Mouse (Mus musculus) central nervous system, embryonic 14 days (tissue): Measurements from ENCODE around the gene 2210016L21Rik. TPM values are rescaled to one million over a fixed set of nuclear protein-coding genes. Genes with fewer than 3 reads are reported as not detected.

Experiments used
- polyA plus RNA-seq: library from polyadenylated mRNA; depleted of rRNA; stranded (reverse); fragments of >200 nt; gene quantifications from 2 replicates; pipeline ENCODE4 v1.2.3, GENCODE M21; 2012; rRNA removed

Gene 2210016L21Rik
- 76.5 and 77.6 TPM in 2 replicates for polyA plus RNA-seq

GRCm38 (mm10) chr5:114942074-114942765 is at the start of gene 2210016L21Rik:
Gene 2210016L21Rik (plus strand): TSS chr5:114942158.

GRCm38 (mm10) chr5:114896688-114897373 is 45.1 kb upstream of the 2210016L21Rik start, which contains the start of gene Oasl2:
Gene Oasl2 (plus strand): TSS chr5:114896936.

GRCm38 (mm10) chr5:114922998-114923473 is 18.9 kb upstream of the 2210016L21Rik start, which contains the start of gene Oasl1:
Gene Oasl1 (plus strand): TSS chr5:114923240.

GRCm38 (mm10) chr5:114970824-114971227 is 28.9 kb downstream of the 2210016L21Rik start, which contains the start of gene Hnf1a:
Gene Hnf1a (minus strand): TSS chr5:114971094.

Other genes starting within 250 kb of the 2210016L21Rik start
- 35.4 and 36.9 TPM in 2 replicates for gene Tchp, start 234.4 kb upstream of the 2210016L21Rik start, polyA plus RNA-seq
- 57.2 and 57.7 TPM in 2 replicates for gene Ankrd13a, start 167.5 kb upstream of the 2210016L21Rik start, polyA plus RNA-seq
- gene Git2, start 166.6 kb upstream of the 2210016L21Rik start, polyA plus RNA-seq = 54.3 and 57.1 TPM in 2 replicates
- gene 1500011B03Rik, start 118.7 kb upstream of the 2210016L21Rik start, polyA plus RNA-seq = 197 and 217 TPM in 2 replicates
- not detected in 2 replicates for gene 4930519G04Rik, start 88.5 kb upstream of the 2210016L21Rik start, polyA plus RNA-seq
- gene Gm9936, start 83.5 kb upstream of the 2210016L21Rik start, polyA plus RNA-seq = 1.2 and 1.3 TPM in 2 replicates
- 7.0 and 9.1 TPM in 2 replicates for gene Oasl2, start 45.2 kb upstream of the 2210016L21Rik start, polyA plus RNA-seq
- gene Oasl1, start 18.9 kb upstream of the 2210016L21Rik start, polyA plus RNA-seq = 1.8 and 2.8 TPM in 2 replicates
- gene Hnf1a, start 28.9 kb downstream of the 2210016L21Rik start, polyA plus RNA-seq = not detected in 2 replicates
- 89.8 and 91.5 TPM in 2 replicates for gene Sppl3, start 69.0 kb downstream of the 2210016L21Rik start, polyA plus RNA-seq
- 0.19 and 0.20 TPM in 2 replicates for gene Gm10401, start 156.1 kb downstream of the 2210016L21Rik start, polyA plus RNA-seq
- gene Acads, start 177.2 kb downstream of the 2210016L21Rik start, polyA plus RNA-seq = 29.9 and 30.9 TPM in 2 replicates
- gene Unc119b, start 192.8 kb downstream of the 2210016L21Rik start, polyA plus RNA-seq = 46.4 and 52.1 TPM in 2 replicates
- gene Mlec, start 216.0 kb downstream of the 2210016L21Rik start, polyA plus RNA-seq = 69.9 and 98.4 TPM in 2 replicates